Mouse (Mus musculus) megakaryocyte-erythroid progenitor cell, adult 5-6 weeks (primary cell): ENCODE measurements at regions not wholly inside any gene's neighbourhood (a gene's known extent, or its start where the extent isn't known, plus 50 kb on each side); places are given as distances from the start of the nearest gene placed in this dataset.

Source experiments
- ATAC-seq: replicated peaks from 2 replicates; pipeline ENCODE4 v1.8.0; 2016; ENCODE audit warnings: mild to moderate bottlenecking, inconsistent platforms; ENCODE audit not compliant: severe bottlenecking, poor library complexity, low FRiP score, low TSS enrichment

- no peak; the same call in 1 of the 2 replicates for ATAC-seq
These were observed 83.6 kb upstream of the 1700016C15Rik start for GRCm38 (mm10) chr1:177645897-177646535.

DNA sequence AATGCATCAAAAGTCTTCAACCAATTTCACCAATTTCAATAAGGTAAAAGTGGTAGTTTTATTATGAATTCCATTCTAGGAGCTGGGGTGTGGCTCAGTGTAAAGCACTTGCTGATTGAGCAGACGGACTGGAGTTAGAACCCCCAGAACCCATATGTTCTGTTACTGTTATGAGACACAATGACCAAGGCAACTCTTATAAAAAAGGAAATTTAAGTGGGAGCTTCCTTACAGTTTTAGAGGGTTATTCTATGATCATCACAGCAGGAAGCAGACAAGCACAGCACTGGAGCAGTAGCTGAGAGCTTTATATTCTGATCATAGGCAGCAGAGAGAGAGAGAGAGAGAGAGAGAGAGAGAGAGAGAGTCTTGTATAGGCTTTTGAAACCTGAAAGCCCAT, 81.7 kb upstream of the 1700016C15Rik start:
- no peak for ATAC-seq

DNA sequence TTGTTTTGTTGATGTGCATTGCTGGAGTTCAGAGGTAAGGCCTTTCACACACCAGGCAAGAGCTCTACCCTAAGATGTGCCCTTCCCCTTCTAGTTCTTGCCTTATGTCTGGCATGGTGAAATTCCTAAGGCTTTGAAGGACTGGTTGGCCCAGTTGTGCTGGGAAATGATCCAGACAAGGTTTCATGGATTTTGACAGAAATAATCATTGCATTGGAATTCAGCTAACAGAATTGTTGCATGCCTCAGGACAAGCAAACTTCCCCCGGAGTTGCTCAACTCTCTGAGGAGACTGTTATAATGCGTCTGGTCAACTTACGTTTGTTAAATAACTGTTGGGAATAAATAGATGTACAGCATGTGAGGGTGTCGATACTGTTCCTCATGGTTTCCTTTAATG, 80.6 kb upstream of the 1700016C15Rik start:
- no peak for ATAC-seq

GRCm38 (mm10) chr1:177651219-177651618, 78.4 kb upstream of the 1700016C15Rik start:
- ATAC-seq = no peak

DNA sequence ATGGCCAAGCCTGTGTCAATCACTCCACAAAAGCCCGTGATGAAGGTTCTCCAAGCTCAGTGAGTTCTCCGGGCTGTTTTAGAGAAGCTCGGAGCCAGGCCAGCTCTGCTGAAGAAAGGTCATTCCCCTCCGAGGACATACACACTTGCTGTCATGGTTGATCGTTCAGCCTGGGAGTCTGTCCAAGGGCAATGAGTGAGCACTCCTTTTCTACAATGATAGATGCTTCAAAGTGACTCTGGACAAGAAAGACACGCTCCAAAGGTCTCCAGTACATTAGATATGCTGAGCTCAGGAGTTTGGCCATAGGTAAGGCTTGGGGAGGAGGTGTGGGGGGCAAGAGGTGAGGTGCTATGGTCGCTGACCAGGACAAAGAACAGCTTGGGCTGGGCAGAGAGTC, 66.5 kb upstream of the 1700016C15Rik start:
- no peak for ATAC-seq

DNA sequence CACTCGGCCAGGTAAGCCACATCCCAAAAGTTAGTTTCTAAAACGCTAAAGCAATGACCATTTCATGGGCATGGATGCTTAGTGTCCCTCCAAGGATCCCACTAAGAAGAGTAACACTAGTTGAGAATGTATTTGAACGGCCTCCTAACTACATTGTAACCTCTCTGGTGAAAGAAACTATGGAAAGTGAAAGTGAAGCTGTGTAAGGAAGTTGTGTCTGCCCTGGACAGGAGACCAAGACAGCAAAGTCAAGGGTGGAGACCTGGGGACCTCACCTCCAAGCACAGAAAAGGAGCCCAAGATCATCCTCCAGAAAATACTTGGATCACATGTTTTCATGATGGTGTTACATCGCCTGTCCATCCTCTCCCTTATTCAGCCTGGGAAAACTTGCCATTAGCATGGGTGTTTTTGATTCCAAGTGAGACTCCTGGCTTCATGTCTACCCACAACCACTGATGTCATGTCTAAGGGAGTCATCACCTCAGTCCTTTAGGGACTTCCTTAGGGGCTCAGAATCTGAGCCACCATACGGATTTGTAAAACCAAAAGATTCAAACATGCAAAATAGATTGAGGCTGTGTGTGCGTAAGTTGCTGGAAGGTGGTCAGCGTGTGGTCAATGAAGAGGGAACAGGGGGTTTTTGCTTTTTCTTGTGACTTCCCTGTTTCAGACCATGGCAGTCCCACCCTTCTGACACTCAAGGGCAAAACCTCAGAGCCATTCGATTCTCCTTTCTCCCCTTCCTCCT, 62.4 kb upstream of the 1700016C15Rik start:
- ATAC-seq = no peak

GRCm38 (mm10) chr1:177670576-177670975, 59.0 kb upstream of the 1700016C15Rik start:
- ATAC-seq = no peak

DNA sequence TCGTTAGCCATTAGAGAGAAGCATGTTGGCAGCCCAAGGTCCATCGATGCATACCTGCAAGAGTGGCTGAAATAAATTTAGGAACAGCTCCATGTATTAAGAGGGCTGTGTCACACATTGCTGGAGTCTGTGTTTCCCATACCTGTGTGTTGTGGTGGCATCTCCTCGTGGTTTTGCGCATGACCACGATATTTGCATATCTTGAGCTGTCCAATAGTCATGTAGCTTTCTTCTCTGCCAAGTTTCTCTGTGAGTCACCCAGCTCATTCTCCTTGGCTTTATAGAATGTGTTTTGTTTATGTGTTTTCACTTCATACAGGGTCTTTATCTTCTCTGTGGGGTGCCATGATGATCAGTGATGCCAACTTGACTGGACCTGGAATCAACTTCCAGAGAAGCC, 53.0 kb upstream of the 1700016C15Rik start:
- ATAC-seq = peak; percentile 48; the same call in 1 of the 2 replicates

DNA sequence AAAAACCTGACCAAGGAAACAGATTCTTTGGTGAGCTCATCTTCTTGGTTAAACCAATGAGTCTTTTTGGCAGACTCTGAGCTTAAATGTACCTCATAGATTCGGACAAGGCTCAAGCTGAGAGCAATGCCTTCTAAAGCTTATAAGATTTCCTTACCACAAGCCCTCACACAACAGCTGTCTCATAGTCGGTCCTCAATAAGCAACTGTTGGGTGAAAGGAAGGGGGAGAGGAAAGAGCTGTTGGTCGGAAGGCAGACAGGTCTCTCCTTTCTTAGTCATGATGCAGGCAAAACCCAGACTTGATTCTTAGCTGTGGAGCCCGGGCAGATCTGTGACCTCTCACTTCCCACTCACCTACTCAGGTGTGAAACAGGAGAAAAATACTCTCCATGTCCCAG, 50.8 kb upstream of the 1700016C15Rik start:
- ATAC-seq = no peak
